Mouse (Mus musculus): ENCODE results near the gene Gm20388.

GRCm38 (mm10) chr8:121443361-121443760 lies 1532.7 kb downstream of the Gm20388 start:
- no peak for TF ChIP-seq CTCF (IDR thresholded peaks at IDR 0.05; ENCODE audit: insufficient read depth, low read depth, low read length)
- no peak for TF ChIP-seq POLR2A (IDR thresholded peaks at IDR 0.05; ENCODE audit: insufficient read depth, low read depth, low read length)

Data from olfactory bulb, adult 2 months (tissue).